Mouse (Mus musculus) liver, embryonic 14.5 days (tissue): ENCODE data around the gene Gm7358.
"Not testable (repeated sequence)": the region's sequence is repeated elsewhere in the genome, so short reads cannot be mapped to it uniquely, and the experiment has no call there.

Experiments
- CTCF ChIP-seq: IDR thresholded peaks from 2 replicates; pipeline ENCODE4 v1.5.1; 2016; ENCODE audit warnings: antibody characterized with exemption, low read depth, control low read depth
- EP300 ChIP-seq: IDR thresholded peaks from 2 replicates; pipeline ENCODE4 v1.6.1; 2016; ENCODE audit warnings: antibody characterized with exemption, low read depth

GRCm38 (mm10) chr17:14103018-14103417, 43.7 kb upstream of the Gm7358 start:
- TF ChIP-seq CTCF: peak; percentile 29; the same call in 1 of the 2 replicates
- TF ChIP-seq EP300: not testable (repeated sequence)
